Mouse (Mus musculus) cerebellum, adult (tissue): ENCODE results near the gene Jazf1.

Experiments
- ATAC-seq: cut with Nextera tagmentation; 2 replicates; pipeline ENCODE4 v1.9.2; 2017; ENCODE audit warnings: mild to moderate bottlenecking, moderate library complexity, mixed read lengths; ENCODE audit not compliant: insufficient number of reproducible peaks, low FRiP score, low TSS enrichment

The Jazf1 gene

DNA sequence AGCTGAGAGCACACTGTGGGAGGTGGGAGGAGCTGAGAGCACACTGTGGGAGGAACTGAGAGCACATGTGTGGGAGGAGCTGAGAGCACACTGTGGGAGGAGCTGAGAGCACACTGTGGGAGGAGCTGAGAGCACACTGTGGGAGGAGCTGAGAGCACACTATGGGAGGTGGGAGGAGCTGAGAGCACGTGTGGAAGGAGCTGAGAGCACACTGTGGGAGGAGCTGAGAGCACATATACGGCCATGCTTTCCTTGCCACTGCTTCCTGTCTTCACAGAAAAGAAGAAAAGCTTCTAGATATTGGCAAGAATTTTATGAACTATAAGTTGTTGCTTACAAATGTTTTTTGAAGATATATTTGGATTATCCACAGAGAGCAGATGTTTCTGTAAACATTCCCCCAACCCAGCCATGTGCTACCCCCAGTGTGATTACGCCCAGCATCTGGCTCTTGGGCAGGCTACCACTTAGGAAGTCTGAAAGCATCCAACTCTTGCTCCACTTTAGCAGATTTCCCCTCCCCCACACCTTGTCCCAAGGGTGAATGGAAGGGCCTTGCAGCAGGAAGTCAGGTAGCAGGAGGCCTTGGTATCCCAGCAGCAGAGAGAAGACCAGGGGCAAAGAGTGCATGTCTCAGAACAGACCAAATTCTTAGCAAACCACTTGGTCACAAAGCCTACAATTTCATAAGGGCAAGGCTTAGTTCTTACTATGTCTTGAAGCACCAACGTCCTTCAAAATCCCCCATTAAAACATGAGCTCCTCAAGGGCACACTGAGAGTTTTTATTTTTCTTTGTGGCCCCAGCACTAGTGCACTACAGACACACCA is 105.6 kb downstream of the Jazf1 start:
- no peak for ATAC-seq

DNA sequence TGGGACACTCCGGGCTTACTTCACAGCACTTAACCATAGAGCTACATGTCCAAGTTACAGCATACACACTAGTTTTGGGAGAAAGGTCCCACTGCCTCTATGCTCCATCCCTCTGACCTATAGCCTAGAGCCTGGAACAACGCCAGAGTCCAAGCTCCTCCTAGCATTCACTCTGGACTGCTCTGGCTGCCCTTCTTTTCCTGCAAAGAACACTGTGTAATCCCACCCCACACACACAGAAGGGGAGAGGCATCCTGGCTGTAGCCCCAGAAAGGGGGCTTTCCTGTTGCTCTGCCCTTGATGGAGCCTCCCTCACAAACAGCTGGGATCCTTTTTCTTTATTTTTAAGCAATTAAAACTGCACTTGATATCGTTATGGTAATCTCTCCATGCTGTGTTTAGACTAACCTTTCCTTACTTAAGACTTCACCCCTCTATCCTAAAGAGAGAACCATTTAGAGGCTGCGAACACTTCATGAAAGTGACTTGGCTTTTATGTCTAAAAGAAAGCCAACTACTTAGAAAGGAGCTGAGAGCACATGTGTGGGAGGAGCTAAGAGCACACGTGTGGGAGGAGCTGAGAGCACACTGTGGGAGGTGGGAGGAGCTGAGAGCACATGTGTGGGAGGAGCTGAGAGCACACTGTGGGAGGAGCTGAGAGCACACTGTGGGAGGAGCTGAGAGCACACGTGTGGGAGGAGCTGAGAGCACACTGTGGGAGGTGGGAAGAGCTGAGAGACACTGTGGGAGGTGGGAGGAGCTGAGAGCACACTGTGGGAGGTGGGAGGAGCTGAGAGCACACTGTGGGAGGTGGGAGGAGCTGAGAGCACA is 106.6 kb downstream of the Jazf1 start:
- no peak for ATAC-seq

- peak; percentile 88 for ATAC-seq
Measured at GRCm38 (mm10) chr6:52957730-52958129, 110.7 kb downstream of the Jazf1 start.

DNA sequence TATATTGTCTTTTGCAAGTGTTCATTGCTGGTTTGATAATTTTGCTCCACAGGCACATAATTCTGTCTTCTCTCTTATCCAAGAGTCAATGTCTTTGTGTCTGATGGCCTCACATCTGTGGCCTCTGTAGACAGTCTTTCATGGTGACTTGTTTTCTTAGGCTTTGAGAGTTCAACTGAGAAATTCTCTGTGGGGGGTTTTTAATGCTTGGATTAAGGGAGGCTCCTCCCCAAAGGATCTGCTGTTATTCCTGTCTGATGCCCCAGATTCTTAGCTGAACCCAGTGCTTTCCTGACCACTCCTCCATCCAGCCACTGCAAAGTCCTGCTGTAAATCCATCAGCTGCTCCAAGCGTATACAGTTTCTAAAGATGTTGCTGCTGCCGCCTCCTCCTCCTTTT is 112.3 kb downstream of the Jazf1 start:
- no peak for ATAC-seq

- no peak for ATAC-seq
Measured at GRCm38 (mm10) chr6:52955304-52955703, 113.1 kb downstream of the Jazf1 start.

- no peak for ATAC-seq
Measured at GRCm38 (mm10) chr6:52954861-52955260, 113.6 kb downstream of the Jazf1 start.

GRCm38 (mm10) chr6:52954441-52954840 is 114.0 kb downstream of the Jazf1 start:
- ATAC-seq = no peak

GRCm38 (mm10) chr6:52952526-52952900 is 115.9 kb downstream of the Jazf1 start:
- no peak for ATAC-seq

- no peak for ATAC-seq
Measured at GRCm38 (mm10) chr6:52951871-52952525, 116.4 kb downstream of the Jazf1 start.

DNA sequence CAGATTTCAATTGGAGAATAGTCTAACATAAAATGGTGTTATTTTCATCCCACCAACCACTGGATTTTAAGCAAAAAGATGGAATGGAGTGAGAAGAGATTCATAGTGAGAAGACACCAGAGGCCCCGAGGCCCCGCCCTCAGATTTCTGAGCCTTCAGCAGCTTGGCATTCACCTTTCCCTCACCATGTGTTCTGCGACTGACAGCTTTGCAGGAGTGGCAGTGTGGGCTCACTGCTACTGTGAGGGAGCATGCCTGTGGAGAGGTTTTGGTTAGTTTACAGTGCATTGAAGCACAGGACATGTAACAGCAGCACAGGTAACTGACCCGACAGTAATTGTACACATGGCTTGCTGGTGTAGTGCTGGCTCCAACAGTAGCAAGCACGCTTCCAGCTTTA is 118.1 kb downstream of the Jazf1 start:
- no peak for ATAC-seq

- ATAC-seq = no peak
Measured at GRCm38 (mm10) chr6:52942534-52942933, 125.9 kb downstream of the Jazf1 start.

GRCm38 (mm10) chr6:52942101-52942500 is 126.3 kb downstream of the Jazf1 start:
- no peak for ATAC-seq

DNA sequence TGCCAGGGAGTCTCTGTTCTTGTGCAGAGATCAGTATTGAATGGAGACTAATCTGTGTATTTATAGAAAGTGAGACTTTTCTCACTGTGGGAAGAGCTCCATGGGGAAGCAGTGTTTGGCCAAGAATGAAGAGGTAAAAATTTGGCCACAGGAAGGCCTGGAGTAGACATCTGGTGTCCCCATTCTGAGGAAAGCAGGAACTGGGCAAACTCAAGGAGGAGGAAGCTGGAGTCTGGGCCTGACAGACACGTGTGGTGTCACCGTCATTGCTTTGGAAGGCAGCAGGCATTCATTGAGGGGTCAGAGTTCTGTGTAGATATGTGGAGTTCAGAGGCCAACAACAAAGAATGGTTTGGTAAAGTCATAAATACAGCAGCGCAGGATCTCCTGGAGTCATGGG is 130.5 kb downstream of the Jazf1 start:
- peak; percentile 90 for ATAC-seq

DNA sequence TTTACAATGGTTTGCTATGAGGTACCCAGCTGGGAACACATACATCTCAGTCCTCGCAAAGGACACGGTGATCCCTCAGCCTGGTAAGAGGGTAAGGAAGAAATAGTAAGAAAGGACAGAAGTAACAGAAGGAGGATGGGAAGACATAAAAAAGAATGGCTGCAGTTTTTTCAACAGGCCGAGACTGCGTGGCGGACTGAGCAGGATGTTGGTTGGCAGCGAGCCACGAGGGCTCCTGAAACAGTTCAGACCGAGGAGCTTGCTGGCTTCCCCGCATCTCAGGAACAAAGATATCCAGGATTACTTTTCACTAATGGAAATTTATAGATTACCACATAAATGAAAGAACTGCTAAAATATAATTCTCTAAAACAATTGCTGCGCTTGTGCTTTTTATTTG is 131.4 kb downstream of the Jazf1 start:
- ATAC-seq = no peak

DNA sequence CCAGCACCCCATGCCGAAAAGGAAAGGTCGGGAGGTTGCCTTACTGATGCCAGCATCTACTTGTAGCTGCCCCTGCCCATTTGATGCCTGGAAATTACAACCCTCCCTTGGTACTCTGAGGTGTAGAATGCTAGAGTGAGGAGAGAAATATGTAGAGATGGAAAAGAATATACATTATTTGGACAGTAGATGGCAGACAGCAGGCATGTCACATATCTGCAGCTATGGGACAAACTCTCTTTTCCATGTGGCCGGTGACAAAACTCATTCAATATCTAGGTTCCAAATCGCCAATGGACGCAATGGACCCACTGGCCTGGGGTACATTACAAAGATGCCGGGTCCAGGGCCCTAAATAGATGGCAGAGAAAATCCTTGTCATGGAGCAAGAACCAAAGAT is 134.4 kb downstream of the Jazf1 start:
- no peak for ATAC-seq

DNA sequence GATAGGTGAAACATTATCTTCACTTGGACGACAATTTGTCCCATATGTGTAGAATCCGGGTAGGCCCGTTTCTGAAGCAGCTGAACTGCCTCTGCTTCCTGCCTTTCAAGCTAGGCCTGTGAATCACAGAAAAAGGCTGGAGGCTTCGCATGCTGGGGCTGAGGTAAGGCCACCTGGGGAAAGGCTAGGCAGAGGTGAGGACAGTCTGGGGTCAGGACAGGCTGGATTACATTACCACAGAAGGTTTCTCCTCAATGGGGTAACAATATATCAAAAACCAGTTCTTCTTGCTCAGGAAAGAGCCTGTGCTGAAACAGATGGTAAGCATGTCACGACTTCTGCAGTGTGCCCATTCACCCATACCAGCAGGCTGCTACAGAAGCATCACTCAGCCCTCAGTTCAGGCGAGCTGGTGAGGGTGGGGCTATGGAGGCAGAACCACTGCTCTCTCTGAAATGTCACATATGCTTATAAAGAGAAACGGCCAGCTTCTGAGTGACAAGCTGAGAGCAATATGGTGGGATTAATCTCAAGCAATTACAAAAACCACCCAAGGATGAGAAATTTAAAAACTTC is 135.7 kb downstream of the Jazf1 start:
- ATAC-seq = no peak

- ATAC-seq = no peak
Measured at GRCm38 (mm10) chr6:52929358-52929757, 139.1 kb downstream of the Jazf1 start.

GRCm38 (mm10) chr6:52926947-52927346 is 141.5 kb downstream of the Jazf1 start:
- no peak for ATAC-seq

DNA sequence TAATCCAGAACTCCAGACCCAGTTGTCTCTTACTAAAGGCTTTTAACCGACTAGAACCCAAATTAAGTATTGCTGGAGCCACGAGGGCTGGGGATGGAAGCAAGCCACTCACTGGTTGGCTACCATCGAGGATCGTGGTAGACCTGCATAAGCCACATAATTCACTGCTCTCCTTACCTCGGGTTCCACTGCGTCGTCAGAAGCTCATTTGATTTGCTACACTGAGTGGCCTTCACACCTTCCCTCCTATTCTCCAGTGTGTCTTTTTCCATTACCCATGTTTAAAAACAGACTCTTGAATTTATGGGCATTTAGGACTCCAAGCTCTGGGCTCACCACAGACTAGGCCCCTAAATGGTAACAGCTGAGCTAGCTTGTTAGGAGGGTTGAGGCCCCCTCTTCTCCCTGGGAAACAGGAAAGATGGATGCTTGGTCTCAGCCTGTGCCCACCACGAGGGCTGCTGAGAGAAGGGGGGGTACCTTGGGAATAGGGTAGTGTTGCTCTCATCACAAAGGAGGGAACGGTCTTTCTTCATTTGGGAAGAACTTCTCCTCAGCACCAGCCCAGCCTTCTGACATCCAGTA is 142.9 kb downstream of the Jazf1 start:
- no peak for ATAC-seq

DNA sequence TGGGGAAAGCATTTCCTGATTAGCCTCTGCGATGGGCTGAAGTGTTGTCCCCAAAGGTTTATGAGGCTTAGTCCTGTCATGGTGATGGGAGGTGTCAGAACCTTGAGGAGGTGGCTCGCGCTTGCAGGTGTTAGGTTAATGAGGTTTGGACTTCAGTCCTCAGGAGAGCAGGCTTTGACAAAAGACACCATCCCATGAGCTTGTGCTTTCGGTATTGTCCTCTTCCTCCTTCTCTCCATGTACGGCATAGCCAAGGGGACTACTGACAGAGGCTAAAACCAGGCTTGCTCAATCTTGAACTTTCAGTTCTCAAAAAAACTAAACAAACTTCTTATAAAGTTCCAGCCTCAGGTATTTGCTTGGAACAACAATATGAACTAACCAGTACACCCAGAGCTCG is 147.2 kb downstream of the Jazf1 start:
- ATAC-seq = no peak
